Mouse (Mus musculus) left cerebral cortex, postnatal 25 days (tissue): ENCODE data around the gene T2. TPM values are rescaled to one million over a fixed set of nuclear protein-coding genes. Genes with fewer than 3 reads are reported as not detected.
"Not testable (repeated sequence)": the region's sequence is repeated elsewhere in the genome, so short reads cannot be mapped to it uniquely, and the experiment has no call there.

Source experiments
- DNase-seq, 2 experiments: peaks; one replicate each; pipeline ENCODE4 v3.0.0; 2022; ENCODE audit warnings: low spot score in 2 of 2, mixed read lengths in 1 of 2
- intact Hi-C: fragments of 180-260 bp; cut with DNase I; formaldehyde crosslinking; loops from one replicate; pipeline ENCODE4 v1.15.1; 2025
- total RNA-seq, 2 experiments: library from RNA; stranded (reverse); gene quantifications; 2 replicates each; pipeline ENCODE4 v1.2.3; 2021

T2 gene
- total RNA-seq, 2 experiments from 2014 or later = 0.41 to 0.55 TPM

- intact Hi-C loops = no loop called here
- no peak for DNase-seq
Measured at GRCm38 (mm10) chr17:8360876-8361275, 5.1 kb downstream of the T2 start.

- DNase-seq = no peak
- intact Hi-C loops = no loop called here
Measured at GRCm38 (mm10) chr17:8361281-8362103, 5.7 kb downstream of the T2 start.

GRCm38 (mm10) chr17:8367514-8368480 is 12.0 kb downstream of the T2 start:
- intact Hi-C loops = loop anchor here (1.0 kb wide), 1 partner anchor 84 kb away; no protein-coding TSS in a partner anchor
- DNase-seq = peak; percentile 43 to 65

- intact Hi-C loops = loop anchor here (1.0 kb wide), 1 partner anchor 85 kb away; no protein-coding TSS in a partner anchor
- peak; percentile 84 to 92 for DNase-seq
Measured at GRCm38 (mm10) chr17:8368570-8368969, 12.8 kb downstream of the T2 start.

- intact Hi-C loops = no loop called here
- no peak for DNase-seq
Measured at GRCm38 (mm10) chr17:8369171-8369570, 13.4 kb downstream of the T2 start.

GRCm38 (mm10) chr17:8370634-8371229 is 14.9 kb downstream of the T2 start:
- intact Hi-C loops = loop anchor here (5.0 kb wide), 1 partner anchor 178 kb away; no protein-coding TSS in a partner anchor
- peak in 1 of 2 experiments; percentile 8 for DNase-seq

- DNase-seq = peak; percentile 78 to 89
- intact Hi-C loops = loop anchor here (1.0 to 5.0 kb wide), 4 partner anchors 56 to 180 kb away; partner anchors contain the start of gene Sft2d1
Measured at GRCm38 (mm10) chr17:8371834-8372233, 16.0 kb downstream of the T2 start.

GRCm38 (mm10) chr17:8372286-8373046 is 16.7 kb downstream of the T2 start:
- intact Hi-C loops = loop anchor here (1.0 to 5.0 kb wide), 4 partner anchors 56 to 180 kb away; partner anchors contain the start of gene Sft2d1
- DNase-seq = peak; percentile 79 to 89

GRCm38 (mm10) chr17:8377298-8377697 is 21.5 kb downstream of the T2 start:
- intact Hi-C loops = no loop called here
- no peak for DNase-seq

- intact Hi-C loops = loop anchor here (5.0 kb wide), 1 partner anchor 212 kb away; no protein-coding TSS in a partner anchor
- no peak for DNase-seq
Measured at GRCm38 (mm10) chr17:8385441-8385840, 29.6 kb downstream of the T2 start.

- DNase-seq = peak; percentile 52 to 59
- intact Hi-C loops = loop anchor here (2.0 to 5.0 kb wide), 2 partner anchors 72 to 209 kb away; no protein-coding TSS in a partner anchor
Measured at GRCm38 (mm10) chr17:8388463-8388862, 32.7 kb downstream of the T2 start.

GRCm38 (mm10) chr17:8388990-8389789 is 33.4 kb downstream of the T2 start:
- intact Hi-C loops = loop anchor here (2.0 to 5.0 kb wide), 2 partner anchors 72 to 208 kb away; no protein-coding TSS in a partner anchor

GRCm38 (mm10) chr17:8389790-8390095 is 34.0 kb downstream of the T2 start:
- DNase-seq = no peak
- intact Hi-C loops = loop anchor here (2.0 to 5.0 kb wide), 2 partner anchors 71 to 208 kb away; no protein-coding TSS in a partner anchor

More at GRCm38 (mm10) chr17:8388990-8389789, 33.4 kb downstream of the T2 start:
- peak in 1 of 2 experiments; percentile 9 for DNase-seq

- intact Hi-C loops = no loop called here
- no peak for DNase-seq
Measured at GRCm38 (mm10) chr17:8390487-8390886, 34.7 kb downstream of the T2 start.

- intact Hi-C loops = no loop called here
- no peak for DNase-seq
Measured at GRCm38 (mm10) chr17:8396371-8396770, 40.6 kb downstream of the T2 start.

- no peak for DNase-seq
- intact Hi-C loops = no loop called here
Measured at GRCm38 (mm10) chr17:8397946-8398345, 42.2 kb downstream of the T2 start.

GRCm38 (mm10) chr17:8403932-8404331 is 48.1 kb downstream of the T2 start:
- intact Hi-C loops, DNase-seq: not testable (repeated sequence)

GRCm38 (mm10) chr17:8406285-8406684 is 50.5 kb downstream of the T2 start:
- DNase-seq = no peak
- intact Hi-C loops = no loop called here
